Mouse (Mus musculus): ENCODE results near the gene Rpl23.

- no peak for TF ChIP-seq GATA1 (IDR thresholded peaks at IDR 0.05; ENCODE audit: low read length)
- TF ChIP-seq TAL1 (IDR thresholded peaks at IDR 0.05; ENCODE audit: low read length), result no peak
Measured at GRCm38 (mm10) chr11:97758942-97759341, 23.3 kb downstream of the Rpl23 start.
